Mouse (Mus musculus) heart, postnatal 36 days (tissue): ENCODE measurements around the gene Gm6408. TPM values are rescaled to one million over a fixed set of nuclear protein-coding genes. Genes with fewer than 3 reads are reported as not detected.
A peak's percentile ranks its signal among the peaks of the same experiment; 100 is the strongest.
"Not testable (repeated sequence)": the region's sequence is repeated elsewhere in the genome, so short reads cannot be mapped to it uniquely, and the experiment has no call there.

Source experiments
- DNase-seq, 2 experiments: peaks; one replicate each; pipeline ENCODE4 v3.0.0; 2021 to 2022
- intact Hi-C: fragments of 180-260 bp; cut with DNase I; formaldehyde crosslinking; loops from one replicate; pipeline ENCODE4 v1.15.1; 2025
- total RNA-seq, 2 experiments: library from RNA; stranded (reverse); gene quantifications; 2 replicates each; pipeline ENCODE4 v1.2.3; 2021

The Gm6408 gene
- total RNA-seq: not detected

DNA sequence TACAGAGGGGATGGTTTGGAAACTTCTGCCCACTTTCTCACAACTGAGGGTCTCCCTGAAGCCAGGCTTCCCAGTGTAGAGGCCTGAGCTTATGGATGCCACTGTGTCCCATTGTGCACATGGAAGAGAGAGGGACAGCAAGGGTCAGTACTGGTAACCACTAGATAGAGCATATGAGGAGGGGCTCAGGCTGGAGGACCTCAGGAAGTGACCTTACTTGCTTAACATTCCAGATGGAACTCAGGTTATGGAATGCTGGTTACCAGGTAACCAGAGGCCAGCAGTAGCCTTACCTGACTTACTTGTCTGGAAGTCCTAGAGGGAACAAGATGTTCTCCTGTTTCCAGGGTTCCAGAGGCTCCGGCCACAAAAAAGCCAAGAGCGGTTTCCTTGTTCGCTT lies at the start of gene Gm6408:
Gene Gm6408, plus strand, starts transcription at position 301 of the 400 bp plus-strand sequence.
- intact Hi-C loops, DNase-seq: not testable (repeated sequence)

DNA sequence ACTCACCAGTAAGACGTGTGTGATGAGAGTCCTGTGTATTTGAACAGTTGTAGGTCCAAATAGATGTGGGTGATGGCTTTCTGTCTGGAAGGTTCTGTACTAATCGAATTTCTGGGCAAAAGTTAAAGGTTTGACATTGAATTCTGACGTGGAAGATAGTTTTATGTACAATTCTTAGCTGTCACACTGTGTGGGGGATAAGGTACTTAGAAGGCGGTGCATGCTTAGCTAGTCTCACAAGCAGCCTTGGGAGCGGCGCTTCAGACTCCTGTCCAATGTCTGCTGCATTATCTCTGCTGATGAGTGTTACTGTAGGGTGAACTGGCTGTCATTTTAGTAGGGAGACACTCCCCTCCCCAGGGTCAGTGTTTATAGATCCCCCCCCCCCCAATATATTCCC lies 49.3 kb upstream of the Gm6408 start:
- DNase-seq: no peak
- intact Hi-C loops: no loop called here

DNA sequence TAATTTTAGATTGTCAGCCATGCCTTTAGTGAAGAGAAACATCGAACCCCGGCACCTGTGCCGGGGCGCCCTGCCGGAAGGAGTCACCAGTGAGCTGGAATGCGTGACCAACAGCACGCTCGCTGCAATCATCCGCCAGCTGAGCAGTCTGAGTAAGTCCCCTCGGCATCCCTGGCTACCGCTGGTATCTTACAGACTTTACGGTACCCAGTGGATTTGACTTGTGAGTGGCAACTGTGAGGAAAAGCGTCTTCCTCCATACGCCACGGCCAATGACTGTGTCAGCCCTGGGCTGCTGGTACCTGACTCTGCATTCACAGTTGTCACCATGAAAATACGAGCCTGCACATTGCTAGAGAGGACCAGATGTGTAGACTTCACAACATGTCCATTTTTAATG lies 46.4 kb upstream of the Gm6408 start:
- no peak for DNase-seq
- intact Hi-C loops: no loop called here

DNA sequence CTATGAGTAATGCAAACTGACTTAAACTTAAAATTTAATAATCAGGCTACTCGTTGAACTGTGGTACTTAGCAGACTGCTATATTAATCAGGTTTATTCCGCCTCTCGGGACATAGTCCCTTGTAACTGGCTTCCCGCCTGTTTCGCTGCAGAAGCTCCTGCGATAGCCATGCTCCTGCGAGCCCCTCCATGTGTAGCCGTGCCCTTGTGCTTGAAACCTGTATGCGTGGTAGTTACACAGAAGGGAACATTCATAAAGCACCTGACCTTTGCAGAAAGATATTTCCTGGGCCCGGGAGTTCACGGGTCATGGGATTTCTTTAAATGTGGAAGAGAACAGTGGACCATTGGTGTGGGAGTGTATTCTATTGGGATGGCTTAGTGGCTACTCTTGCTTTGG lies 45.0 kb upstream of the Gm6408 start:
- DNase-seq: no peak
- intact Hi-C loops: no loop called here

DNA sequence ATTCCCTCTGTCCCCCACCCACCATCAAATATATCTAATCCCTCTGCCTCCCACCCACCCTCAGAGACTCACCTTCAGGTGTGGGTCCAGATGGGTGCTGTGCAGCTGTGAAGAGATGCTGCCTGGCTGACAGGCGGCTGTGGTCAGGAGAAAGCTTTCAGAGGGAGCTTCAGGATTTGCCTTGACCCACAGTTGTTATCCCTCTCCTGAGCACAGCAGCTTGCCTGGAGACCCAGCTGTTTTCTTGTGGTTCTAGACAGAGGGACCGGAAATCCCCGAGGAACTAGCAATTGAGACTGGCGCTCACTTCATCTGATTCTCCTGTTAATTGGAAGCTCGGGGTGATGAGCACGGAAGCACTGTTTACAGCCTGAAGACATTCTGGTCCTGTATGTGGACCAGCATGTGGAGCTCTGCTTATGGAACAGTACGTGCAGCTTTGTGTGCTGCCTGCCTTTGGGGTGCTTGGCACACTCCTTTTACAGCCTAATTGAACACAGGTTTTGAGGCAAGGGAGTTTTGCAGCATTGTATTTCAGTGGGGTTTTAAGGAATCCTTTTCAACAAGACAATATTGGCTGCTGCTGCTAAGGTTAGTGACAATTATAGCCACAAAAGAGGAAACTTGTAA lies 42.5 kb upstream of the Gm6408 start:
- intact Hi-C loops: no loop called here
- no peak for DNase-seq

DNA sequence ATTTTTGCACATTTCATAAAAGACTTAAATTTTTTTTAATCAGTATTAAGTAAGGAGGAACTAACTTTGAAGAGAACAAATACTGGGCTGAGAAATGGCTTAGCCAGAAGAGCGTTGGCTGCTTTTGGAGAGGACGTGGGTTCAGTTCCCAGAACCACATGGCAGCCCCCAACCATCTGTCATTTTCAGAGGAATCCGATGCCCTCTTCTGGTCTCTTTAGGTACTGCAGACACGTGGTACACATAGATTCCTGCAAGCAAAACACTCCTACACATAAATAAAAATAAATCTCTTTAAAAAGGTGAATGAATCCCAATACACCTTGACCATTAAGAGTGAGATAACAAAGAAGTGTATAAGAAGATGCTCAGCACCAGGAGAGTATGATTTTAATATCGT lies 41.5 kb upstream of the Gm6408 start:
- intact Hi-C loops: no loop called here
- no peak for DNase-seq

DNA sequence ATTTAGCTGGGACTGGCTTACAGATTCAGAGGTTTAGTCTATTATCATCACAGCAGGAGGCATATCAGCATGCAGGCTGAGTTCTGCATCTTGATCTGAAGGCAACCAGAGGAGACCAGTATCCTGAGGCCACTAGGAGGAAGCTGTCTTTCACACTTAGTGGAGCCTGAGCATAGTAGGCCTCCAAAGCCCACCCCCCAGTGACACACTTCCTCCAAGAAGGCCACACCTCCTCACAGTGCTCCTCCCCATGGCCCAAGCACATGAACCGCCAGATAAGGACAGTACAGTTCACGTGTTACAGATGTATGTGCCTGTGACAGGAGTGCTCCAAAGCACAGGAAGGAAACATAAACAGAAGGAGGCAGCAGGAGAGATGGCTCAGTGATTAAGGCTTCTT lies 39.0 kb upstream of the Gm6408 start:
- intact Hi-C loops: no loop called here
- DNase-seq: no peak

DNA sequence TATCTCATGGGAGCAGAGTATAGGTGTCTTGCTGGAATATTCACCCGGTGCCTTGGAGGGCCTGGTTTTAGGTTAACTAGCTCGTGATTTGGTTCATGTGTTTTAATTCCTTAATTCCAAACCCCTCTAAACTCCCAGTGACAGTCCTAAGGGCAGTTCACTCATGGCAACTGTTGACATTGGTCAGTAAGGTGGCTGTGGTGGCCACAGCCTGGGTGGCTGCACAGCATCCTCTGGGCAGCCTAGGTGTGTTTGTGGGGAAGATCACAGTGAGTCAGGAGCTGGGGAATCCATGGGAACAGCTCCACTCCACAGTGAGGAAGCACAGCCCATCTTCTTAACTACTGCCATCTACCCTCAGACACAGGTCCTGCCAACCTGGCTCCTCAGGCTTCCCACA lies 35.1 kb upstream of the Gm6408 start:
- intact Hi-C loops: no loop called here
- no peak for DNase-seq

DNA sequence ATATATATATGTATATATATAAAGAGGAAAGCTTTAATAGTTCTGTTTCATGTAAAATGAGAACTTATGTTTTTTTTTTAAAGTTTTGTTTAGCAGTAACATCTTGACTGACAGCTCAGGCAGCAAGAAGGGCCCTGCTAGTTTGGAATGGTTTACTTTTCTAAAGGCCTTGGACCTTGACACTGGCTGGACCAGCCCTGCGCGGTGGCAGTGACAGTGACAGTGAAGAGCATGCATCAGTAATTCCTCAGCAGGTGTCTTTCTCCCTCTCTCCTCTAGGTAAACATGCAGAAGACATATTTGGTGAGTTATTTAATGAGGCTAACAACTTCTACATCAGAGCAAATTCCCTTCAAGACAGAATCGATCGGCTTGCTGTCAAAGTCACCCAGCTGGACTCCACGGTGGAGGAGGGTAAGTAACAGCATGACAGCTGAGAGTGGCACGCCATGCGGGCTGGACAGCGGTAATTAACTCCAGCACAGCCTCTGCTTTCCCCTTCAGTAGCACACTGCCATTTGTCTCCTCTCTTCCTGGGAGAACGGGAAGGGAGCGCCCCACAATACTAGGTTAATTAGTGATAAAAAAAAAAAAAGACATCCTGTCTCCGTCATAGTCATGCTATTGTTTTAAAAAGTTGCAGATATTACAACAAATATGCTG lies 30.0 kb upstream of the Gm6408 start:
- DNase-seq: no peak
- intact Hi-C loops: no loop called here

DNA sequence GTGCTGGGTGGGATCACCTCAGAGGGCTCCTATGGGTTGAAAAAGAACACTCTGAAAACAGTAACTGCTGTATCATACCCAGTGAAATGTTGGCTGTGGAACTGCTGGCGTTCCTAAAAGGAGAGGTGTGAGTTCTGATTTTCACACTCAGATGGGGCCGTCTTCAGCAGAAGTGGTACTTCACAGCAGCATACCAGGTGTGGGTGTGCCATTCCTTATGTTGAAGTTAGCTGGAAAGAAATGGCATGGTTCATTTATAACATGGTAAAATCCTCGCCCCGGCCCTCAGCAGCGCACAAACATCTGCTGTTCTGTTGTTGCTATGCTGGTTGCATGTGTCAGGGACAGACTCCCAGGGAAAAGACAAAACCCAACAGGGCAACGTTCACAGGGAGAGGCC lies 28.2 kb upstream of the Gm6408 start:
- intact Hi-C loops: no loop called here

DNA sequence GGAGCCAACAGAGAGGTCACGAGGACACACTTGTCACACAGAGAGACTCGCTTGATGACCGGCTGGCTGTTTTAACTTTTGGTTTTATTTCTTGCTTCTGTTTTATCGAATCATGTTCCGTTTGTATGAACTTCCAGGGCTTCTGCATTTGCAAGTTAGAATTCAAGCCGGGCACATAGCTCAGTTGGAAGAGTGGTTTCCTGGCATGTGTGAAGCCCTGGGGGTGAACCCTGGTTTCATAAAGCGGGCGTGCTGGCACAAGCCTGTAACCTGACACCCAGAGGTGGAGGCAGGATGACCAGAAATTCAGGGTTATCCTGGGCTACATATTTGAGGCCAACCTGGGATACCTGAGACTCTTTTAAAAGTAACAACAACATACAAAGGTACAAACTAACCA lies 20.2 kb upstream of the Gm6408 start:
- DNase-seq: no peak
- intact Hi-C loops: no loop called here

More for the DNA sequence above, 28.2 kb upstream of the Gm6408 start:
- DNase-seq: no peak

DNA sequence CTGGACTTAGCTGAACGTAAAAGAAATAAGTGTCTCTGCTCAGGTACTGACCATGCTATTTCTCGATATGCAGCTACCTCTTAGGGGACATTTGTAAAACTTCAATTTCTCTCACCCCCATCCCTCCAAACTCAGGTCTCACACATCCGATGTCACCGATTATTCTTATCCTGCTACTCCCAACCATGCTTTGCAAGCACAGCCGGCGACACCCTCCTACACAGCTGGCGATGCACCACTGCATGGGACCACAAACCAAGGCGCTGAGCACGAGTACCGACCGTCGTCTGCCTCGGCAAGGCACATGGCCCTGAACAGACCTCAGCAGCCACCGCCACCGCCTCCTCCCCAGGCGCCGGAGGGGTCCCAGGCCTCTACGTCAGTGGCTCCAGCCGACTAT lies 15.1 kb upstream of the Gm6408 start:
- no peak for DNase-seq
- intact Hi-C loops: no loop called here

DNA sequence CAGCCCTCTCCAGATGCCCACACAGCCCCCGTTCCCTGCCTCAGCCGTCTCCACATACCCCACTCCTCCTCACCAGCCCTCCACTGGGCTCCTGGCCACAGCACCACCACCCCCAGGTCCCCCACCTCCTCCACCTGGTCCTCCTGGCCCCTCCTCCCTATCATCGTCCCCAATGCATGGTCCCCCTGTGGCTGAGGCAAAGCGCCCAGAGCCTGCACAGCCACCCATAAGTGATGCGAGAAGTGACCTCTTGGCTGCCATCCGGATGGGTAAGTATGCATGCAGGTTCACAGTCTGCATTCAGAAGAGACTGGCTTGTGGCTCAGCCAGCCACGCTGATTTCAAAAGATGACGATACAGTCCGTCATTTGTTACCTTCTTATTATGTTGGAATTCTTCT lies 13.5 kb upstream of the Gm6408 start:
- intact Hi-C loops: no loop called here
- DNase-seq: no peak

DNA sequence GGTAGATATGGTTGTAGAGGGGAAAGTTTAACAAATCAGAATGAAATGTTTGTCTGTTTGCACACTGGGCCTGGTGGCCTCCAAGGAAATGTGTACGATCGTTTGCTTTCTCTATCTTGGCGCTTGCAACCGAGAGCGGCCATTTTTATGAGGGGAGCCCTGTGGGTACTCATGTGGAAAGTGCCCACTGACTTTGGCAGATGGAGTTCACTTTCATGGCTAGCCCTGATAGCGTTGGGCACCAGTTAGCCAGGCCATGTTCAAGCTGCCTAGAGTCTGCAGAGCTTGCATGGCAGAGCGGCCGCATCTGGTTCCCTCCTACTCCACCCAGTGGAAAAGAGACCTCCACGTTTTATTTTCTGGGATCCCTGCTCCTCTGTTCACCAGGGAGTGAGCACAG lies 10.9 kb upstream of the Gm6408 start:
- DNase-seq: no peak
- intact Hi-C loops: loop anchor here (5.0 kb wide), 1 partner anchor 139 kb away; no protein-coding TSS in a partner anchor

DNA sequence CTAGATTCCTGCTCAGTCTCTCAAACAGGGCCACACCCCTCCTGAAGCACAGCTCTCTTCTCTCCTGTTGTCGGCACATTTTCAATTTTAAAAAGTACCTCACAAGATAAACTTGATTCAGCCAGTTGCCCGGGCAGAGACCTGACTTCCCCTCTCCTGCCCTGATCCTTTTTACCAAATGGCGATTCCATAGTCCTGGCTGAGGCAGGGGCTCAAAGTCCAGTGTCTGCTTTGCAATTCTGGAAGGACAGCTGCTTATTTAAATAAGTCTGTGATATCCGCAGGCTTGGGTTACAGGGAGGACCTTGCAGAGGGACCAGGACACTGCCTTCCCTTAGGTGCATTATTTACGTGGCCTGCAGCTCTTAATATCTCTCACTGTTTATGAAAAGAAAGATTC lies 10.5 kb upstream of the Gm6408 start:
- intact Hi-C loops: loop anchor here (5.0 kb wide), 1 partner anchor 139 kb away; no protein-coding TSS in a partner anchor
- DNase-seq: no peak

DNA sequence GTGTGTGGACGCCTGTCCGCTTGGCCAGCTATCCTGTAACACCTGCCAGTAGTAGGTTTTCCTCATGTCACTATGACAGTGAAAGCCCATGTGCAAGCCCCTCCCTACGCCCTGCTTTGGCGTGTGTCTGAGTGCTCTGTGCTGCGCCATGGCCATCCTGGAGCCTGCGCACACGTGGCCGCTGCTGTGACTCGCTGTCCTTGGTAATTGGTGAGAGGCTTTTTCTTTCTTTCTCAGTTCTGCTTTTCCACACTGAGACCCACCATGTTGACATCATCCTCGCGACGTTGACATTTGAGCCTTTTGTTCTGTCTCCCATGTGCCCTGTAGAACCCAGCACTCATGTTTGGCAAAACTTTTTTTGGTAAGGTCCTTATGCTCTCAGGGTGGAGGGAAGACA lies 9.9 kb upstream of the Gm6408 start:
- no peak for DNase-seq
- intact Hi-C loops: loop anchor here (5.0 kb wide), 1 partner anchor 140 kb away; no protein-coding TSS in a partner anchor

DNA sequence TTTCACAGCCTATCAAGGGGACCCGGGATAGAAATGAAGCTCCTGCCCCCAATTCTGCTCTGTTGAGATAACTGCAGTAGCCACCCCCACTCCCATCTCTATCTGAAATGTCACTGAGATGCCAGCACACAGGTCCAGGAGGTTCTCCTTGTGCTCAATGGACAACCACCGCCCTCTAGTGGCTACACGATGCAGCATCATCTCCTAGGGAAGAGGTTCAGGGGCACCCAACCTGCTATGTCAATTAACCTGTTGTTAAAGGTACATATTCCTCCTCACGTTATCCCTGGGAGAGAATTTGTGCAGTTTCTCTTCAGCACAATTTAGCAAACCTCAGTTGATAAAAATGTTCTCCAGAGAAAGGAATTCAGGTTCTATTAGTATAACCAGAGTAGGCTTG lies 2.2 kb upstream of the Gm6408 start:
- DNase-seq: peak; percentile 13
- intact Hi-C loops: not testable (repeated sequence)

DNA sequence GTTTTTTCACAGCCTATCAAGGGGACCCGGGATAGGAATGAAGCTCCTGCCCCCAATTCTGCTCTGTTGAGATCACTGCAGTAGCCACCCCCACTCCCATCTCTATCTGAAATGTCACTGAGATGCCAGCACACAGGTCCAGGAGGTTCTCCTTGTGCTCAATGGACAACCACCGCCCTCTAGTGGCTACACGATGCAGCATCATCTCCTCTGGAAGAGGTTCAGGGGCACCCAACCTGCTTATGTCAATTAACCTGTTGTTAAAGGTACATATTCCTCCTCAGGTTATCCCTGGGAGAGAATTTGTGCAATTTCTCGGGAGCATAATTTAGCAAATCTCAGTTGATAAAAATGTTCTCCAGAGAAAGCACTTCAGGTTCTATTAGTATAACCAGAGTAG lies 7.2 kb downstream of the Gm6408 start:
- peak in 1 of 2 experiments; percentile 19 for DNase-seq
- intact Hi-C loops: not testable (repeated sequence)

DNA sequence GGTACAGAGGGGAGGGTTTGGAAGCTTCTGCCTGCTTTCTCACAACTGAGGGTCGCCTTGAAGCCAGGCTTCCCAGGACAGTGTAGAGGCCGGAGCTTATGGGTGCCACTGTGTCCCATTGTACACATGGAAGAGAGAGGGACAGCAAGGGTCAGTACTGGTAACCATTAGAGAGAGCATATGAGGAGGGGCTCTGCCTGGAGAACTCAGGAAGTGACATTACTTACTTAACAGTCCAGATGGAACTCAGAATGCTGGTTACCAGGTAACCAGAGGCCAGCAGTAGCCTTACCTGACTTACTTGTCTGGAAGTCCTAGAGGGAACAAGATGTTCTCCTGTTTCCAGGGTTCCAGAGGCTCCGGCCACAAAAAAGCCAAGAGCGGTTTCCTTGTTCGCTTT lies 9.3 kb downstream of the Gm6408 start, which contains the start of gene Gm6370:
Gene Gm6370, plus strand, starts transcription at position 301 of the 400 bp plus-strand sequence.
- intact Hi-C loops: not testable (repeated sequence)

DNA sequence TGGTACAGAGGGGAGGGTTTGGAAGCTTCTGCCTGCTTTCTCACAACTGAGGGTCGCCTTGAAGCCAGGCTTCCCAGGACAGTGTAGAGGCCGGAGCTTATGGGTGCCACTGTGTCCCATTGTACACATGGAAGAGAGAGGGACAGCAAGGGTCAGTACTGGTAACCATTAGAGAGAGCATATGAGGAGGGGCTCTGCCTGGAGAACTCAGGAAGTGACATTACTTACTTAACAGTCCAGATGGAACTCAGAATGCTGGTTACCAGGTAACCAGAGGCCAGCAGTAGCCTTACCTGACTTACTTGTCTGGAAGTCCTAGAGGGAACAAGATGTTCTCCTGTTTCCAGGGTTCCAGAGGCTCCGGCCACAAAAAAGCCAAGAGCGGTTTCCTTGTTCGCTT lies 20.3 kb downstream of the Gm6408 start, which contains the start of gene 4930449I24Rik:
Gene 4930449I24Rik, plus strand, starts transcription at position 301 of the 400 bp plus-strand sequence.
- intact Hi-C loops, DNase-seq: not testable (repeated sequence)

More for the DNA sequence above, 9.3 kb downstream of the Gm6408 start, which contains the start of gene Gm6370:
- not testable (repeated sequence) for DNase-seq

DNA sequence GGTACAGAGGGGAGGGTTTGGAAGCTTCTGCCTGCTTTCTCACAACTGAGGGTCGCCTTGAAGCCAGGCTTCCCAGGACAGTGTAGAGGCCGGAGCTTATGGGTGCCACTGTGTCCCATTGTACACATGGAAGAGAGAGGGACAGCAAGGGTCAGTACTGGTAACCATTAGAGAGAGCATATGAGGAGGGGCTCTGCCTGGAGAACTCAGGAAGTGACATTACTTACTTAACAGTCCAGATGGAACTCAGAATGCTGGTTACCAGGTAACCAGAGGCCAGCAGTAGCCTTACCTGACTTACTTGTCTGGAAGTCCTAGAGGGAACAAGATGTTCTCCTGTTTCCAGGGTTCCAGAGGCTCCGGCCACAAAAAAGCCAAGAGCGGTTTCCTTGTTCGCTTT lies 32.1 kb downstream of the Gm6408 start, which contains the start of gene Gm3402:
Gene Gm3402, plus strand, starts transcription at position 301 of the 400 bp plus-strand sequence.
- not testable (repeated sequence) for DNase-seq

DNA sequence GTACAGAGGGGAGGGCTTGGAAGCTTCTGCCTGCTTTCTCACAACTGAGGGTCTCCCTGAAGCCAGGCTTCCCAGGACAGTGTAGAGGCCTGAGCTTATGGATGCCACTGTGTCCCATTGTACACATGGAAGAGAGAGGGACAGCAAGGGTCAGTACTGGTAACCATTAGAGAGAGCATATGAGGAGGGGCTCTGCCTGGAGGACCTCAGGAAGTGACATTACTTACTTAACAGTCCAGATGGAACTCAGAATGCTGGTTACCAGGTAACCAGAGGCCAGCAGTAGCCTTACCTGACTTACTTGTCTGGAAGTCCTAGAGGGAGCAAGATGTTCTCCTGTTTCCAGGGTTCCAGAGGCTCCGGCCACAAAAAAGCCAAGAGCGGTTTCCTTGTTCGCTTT lies 43.7 kb downstream of the Gm6408 start, which contains the start of gene Gm3404:
Gene Gm3404, plus strand, starts transcription at position 301 of the 400 bp plus-strand sequence.
- DNase-seq, intact Hi-C loops: not testable (repeated sequence)

More for the DNA sequence above, 32.1 kb downstream of the Gm6408 start, which contains the start of gene Gm3402:
- intact Hi-C loops: not testable (repeated sequence)
